Mouse (Mus musculus): Measurements from ENCODE around the gene Slit3. TPM values are rescaled to one million over a fixed set of nuclear protein-coding genes. Genes with fewer than 3 reads are reported as not detected.

The Slit3 gene
- polyA plus RNA-seq, 1 experiment from 2014 or later, result 25.9 TPM

DNA sequence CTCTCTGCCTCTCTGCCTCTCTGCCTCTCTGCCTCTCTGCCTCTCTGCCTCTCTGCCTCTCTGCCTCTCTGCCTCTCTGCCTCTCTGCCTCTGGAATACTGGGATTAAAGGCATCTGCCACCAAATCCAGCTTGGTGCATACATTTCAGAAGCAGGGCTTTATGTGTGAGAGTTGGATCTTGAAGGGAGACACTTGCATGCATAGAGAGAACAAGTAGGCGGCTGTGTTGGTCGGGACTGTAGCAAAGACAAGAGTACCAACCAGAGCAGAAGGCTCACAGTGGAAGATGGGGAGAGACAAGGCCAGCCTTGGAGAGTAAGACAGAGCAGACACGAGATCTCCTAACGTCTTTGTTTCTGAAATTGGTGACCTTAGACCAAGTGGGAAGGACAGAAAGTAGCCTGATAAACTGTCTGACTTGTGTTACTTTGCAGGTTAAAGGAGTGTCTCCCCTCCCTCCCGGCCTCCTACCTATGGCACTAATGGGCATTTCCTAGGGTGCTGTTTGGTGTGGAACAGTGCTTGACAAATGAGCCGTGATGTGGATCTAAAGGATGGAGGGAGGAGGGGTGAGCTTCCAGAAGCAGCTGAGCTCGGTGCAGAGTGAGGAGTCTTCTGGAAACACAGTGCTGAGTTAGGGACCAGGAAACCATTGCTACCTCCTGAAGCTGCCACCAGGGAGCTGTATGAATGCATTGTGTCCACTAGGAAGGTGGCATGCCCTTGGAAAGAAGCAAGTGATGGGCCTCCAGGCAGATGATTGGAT, 569.7 kb downstream of the Slit3 start:
- Histone ChIP-seq H3K27ac (no peak overlapping the region), H3K4me2 (no peak overlapping the region), H3K36me3 (peaks cover 13% of the 10 kb centered on the region), H3K27me3 (no peaks in the 10 kb centered on the region), H3K4me3 (no peak overlapping the region), H3K9me3 (no peaks in the 10 kb centered on the region), H3K9ac (peak overlapping the region; percentile 20; the same call in 1 of the 2 replicates), H3K4me1 (replicated peaks) (no peaks in the 10 kb centered on the region)
- ATAC-seq (ENCODE audit: low FRiP score), result no peak
- WGBS, result 65% methylated on average over 7 of the region's 7 CpGs

- peak; percentile 59; the same call in 1 of the 2 replicates for ATAC-seq (ENCODE audit: low FRiP score)
- Histone ChIP-seq H3K4me1 (replicated peaks) (no peaks in the 10 kb centered on the region), H3K36me3 (peaks cover 13% of the 10 kb centered on the region), H3K27me3 (no peaks in the 10 kb centered on the region), H3K9ac (0 out of 2 replicates have a peak overlapping the region, but pooled peaks have one; percentile 2), H3K4me2 (no peak overlapping the region), H3K27ac (no peak overlapping the region), H3K4me3 (no peak overlapping the region), H3K9me3 (no peaks in the 10 kb centered on the region)
- 20% methylated on average over 5 of the region's 5 CpGs for WGBS
Measured at GRCm38 (mm10) chr11:35693136-35693535, 572.1 kb downstream of the Slit3 start.

GRCm38 (mm10) chr11:35693625-35694024, 572.6 kb downstream of the Slit3 start:
- H3K27ac ChIP-seq, result no peak overlapping the region
- H3K36me3 ChIP-seq, result peaks cover 8% of the 10 kb centered on the region
- 0 out of 2 replicates have a peak, but pooled peaks have one; percentile 6 for ATAC-seq (ENCODE audit: low FRiP score)
- no peak overlapping the region for H3K4me3 ChIP-seq
- H3K4me2 ChIP-seq, result no peak overlapping the region
- no peak overlapping the region for H3K9ac ChIP-seq
- no peaks in the 10 kb centered on the region for H3K27me3 ChIP-seq
- H3K9me3 ChIP-seq, result no peaks in the 10 kb centered on the region
- no peaks in the 10 kb centered on the region for H3K4me1 ChIP-seq (replicated peaks)
- 85% methylated on average over 7 of the region's 7 CpGs for WGBS

- Histone ChIP-seq H3K27ac (no peak overlapping the region), H3K4me1 (replicated peaks) (no peaks in the 10 kb centered on the region), H3K27me3 (no peaks in the 10 kb centered on the region), H3K4me3 (no peak overlapping the region), H3K4me2 (no peak overlapping the region), H3K36me3 (no peaks in the 10 kb centered on the region), H3K9ac (no peak overlapping the region), H3K9me3 (no peaks in the 10 kb centered on the region)
- ATAC-seq (ENCODE audit: low FRiP score), result no peak
- WGBS, result 91% methylated on average over 7 of the region's 7 CpGs
Measured at GRCm38 (mm10) chr11:35697476-35697875, 576.5 kb downstream of the Slit3 start.

DNA sequence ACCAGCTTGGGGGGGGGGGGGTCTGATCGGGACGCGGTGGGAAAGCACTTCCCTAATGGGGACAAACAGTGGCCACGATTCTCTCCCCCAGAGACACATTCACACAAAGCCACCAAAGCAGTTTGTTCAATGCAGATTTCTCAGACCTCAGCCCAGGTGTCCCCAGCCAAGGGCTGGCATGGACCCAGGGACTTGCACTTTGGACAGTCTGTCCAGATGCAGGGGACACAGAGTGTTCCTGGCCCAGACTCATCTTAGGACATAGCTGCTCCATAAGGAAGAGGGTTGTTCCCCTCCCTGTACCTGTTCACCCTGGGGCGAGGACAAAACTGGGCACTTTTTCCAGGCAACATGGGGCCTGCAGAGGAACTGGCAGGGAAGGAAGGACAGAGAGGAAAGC, 577.9 kb downstream of the Slit3 start:
- H3K4me2 ChIP-seq, result no peak overlapping the region
- H3K36me3 ChIP-seq, result peaks cover 13% of the 10 kb centered on the region
- H3K9me3 ChIP-seq, result no peaks in the 10 kb centered on the region; the same call in 1 of the 2 replicates
- H3K27ac ChIP-seq, result no peak overlapping the region
- no peaks in the 10 kb centered on the region for H3K4me1 ChIP-seq (replicated peaks)
- H3K27me3 ChIP-seq, result no peaks in the 10 kb centered on the region
- 94% methylated on average over 5 of the region's 5 CpGs for WGBS
- ATAC-seq (ENCODE audit: low FRiP score), result no peak
- no peak overlapping the region for H3K9ac ChIP-seq
- no peak overlapping the region for H3K4me3 ChIP-seq

DNA sequence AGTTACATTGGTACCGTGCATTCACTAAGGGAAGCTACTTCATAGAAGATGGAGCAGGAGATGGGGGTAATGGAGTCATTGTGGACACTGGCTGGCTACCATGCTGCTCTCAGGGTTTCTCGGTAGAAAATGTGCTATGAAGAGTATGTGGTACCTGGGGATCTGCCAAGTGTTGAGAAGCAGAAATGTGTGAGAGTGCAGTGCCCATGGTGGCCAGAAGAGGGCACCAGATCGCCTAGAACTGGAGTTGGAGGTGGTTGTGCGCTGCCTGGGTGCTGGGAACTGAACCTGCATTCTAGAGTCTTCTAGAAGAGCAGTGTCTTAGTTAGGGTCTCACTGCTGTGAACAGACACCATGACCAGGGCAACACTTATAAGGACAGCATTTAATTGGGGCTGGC, 582.4 kb downstream of the Slit3 start:
- no peak for ATAC-seq (ENCODE audit: low FRiP score)

DNA sequence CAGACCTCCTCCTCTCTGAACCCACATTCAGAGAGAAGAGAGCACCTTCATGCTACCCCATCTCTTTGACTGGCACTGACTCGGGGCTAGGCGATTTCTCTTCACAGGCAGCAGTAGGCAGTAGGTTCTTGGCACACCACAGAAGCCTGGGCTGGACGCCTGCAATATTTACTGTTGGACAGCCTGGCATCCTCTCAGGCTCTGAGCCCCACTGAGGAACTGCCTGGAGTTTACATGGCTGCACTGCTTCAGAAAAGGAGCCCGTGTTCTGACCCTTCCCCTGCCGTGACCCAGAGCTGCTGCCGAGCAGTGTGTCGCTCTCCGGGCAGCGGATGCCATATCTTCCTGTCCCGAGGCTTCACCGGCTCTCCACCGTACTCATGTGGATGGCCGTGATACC, 583.4 kb downstream of the Slit3 start:
- Histone ChIP-seq H3K9me3 (no peaks in the 10 kb centered on the region; the same call in 1 of the 2 replicates), H3K36me3 (peaks cover 23% of the 10 kb centered on the region), H3K27me3 (no peaks in the 10 kb centered on the region), H3K9ac (no peak overlapping the region), H3K4me2 (no peak overlapping the region), H3K4me3 (no peak overlapping the region), H3K4me1 (replicated peaks) (no peaks in the 10 kb centered on the region), H3K27ac (no peak overlapping the region)
- 95% methylated on average over 13 of the region's 13 CpGs for WGBS
- ATAC-seq (ENCODE audit: low FRiP score), result no peak

More for the DNA sequence above, 582.4 kb downstream of the Slit3 start:
- H3K4me3 ChIP-seq, result no peak overlapping the region
- 77% methylated on average over 4 of the region's 4 CpGs for WGBS
- peaks cover 23% of the 10 kb centered on the region for H3K36me3 ChIP-seq
- H3K4me2 ChIP-seq, result no peak overlapping the region
- no peak overlapping the region for H3K9ac ChIP-seq
- H3K27me3 ChIP-seq, result no peaks in the 10 kb centered on the region
- no peaks in the 10 kb centered on the region; the same call in 1 of the 2 replicates for H3K9me3 ChIP-seq
- no peak overlapping the region for H3K27ac ChIP-seq
- no peaks in the 10 kb centered on the region for H3K4me1 ChIP-seq (replicated peaks)

DNA sequence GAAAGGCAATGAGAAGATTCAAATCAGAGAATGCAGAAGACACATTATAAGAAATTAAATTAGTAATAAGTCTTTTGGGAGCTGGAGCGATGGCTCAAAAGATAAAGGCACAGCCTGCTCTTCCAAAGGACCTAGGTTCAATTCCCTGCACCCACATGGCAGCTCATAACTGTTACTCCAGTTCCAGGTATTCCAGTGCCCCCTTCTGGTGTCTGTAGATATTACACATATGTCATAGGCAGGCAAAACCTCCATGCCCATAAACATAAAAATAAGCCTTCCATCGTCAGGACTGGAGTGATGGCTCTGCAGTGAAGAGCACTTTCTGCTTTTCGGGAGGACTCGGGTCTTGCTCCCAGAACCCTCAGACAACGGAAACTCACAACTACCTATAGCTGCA, 583.9 kb downstream of the Slit3 start:
- no peak for ATAC-seq (ENCODE audit: low FRiP score)
- WGBS, result 96% methylated on average over 5 of the region's 5 CpGs
- Histone ChIP-seq H3K4me1 (replicated peaks) (no peaks in the 10 kb centered on the region), H3K4me3 (no peak overlapping the region), H3K9ac (no peak overlapping the region), H3K36me3 (peaks cover 23% of the 10 kb centered on the region), H3K9me3 (no peaks in the 10 kb centered on the region; the same call in 1 of the 2 replicates), H3K4me2 (no peak overlapping the region), H3K27ac (no peak overlapping the region), H3K27me3 (no peaks in the 10 kb centered on the region)

- Histone ChIP-seq H3K4me2 (no peak overlapping the region), H3K27me3 (no peaks in the 10 kb centered on the region), H3K9ac (no peak overlapping the region), H3K36me3 (peaks cover 23% of the 10 kb centered on the region), H3K4me3 (no peak overlapping the region), H3K4me1 (replicated peaks) (no peaks in the 10 kb centered on the region), H3K27ac (no peak overlapping the region), H3K9me3 (no peaks in the 10 kb centered on the region; the same call in 1 of the 2 replicates)
- 94% methylated on average over 12 of the region's 12 CpGs for WGBS
- ATAC-seq (ENCODE audit: low FRiP score), result no peak
Measured at GRCm38 (mm10) chr11:35707431-35707830, 586.4 kb downstream of the Slit3 start.

DNA sequence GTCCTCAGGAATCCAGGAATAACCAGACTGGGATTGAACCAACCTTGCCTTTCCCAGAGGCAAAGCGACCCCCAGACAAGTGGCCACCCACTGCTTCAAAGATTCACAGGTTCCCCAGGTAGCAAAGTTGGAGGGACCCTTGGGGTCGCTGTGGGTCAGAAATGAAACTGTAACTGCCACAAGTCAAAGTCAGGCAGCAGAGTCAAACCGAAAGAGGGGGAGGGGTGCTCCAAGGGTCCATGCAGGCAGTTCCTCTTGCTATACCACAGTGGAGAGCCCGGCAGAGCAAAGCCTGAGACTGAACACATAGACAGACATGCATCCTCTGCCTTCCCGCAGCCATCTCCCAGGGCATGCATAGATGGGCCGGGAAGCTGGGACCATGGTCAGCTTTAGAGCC, 590.3 kb downstream of the Slit3 start:
- ATAC-seq (ENCODE audit: low FRiP score), result no peak
- Histone ChIP-seq H3K4me2 (no peak overlapping the region), H3K9me3 (no peaks in the 10 kb centered on the region), H3K36me3 (no peaks in the 10 kb centered on the region), H3K27ac (no peak overlapping the region), H3K9ac (no peak overlapping the region), H3K4me1 (replicated peaks) (no peaks in the 10 kb centered on the region), H3K4me3 (no peak overlapping the region), H3K27me3 (no peaks in the 10 kb centered on the region)
- WGBS, result 92% methylated on average over 6 of the region's 6 CpGs

DNA sequence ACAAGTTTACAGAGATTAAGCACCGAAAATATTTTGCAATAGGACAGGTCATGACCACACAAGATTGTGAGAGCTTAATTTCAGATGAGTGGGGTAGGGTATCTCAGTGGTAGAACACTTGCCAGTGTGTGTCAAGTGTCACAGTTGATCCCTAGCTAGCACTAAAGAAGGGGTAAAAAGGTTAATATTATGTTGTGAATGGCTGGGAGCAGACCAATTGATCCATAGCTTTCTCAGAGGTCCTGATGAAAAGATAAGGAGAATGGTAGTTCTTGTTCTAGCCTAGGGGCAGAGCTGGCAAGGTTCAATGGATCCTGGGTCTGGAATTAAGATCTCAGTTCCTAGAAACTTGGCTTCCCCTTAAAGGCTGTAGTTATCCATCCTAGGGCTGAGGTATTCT, 597.9 kb downstream of the Slit3 start:
- H3K9ac ChIP-seq, result no peak overlapping the region
- H3K9me3 ChIP-seq, result no peaks in the 10 kb centered on the region
- H3K4me1 ChIP-seq (replicated peaks), result no peaks in the 10 kb centered on the region
- H3K4me2 ChIP-seq, result no peak overlapping the region
- no peak for ATAC-seq (ENCODE audit: low FRiP score)
- H3K27me3 ChIP-seq, result no peaks in the 10 kb centered on the region
- no peak overlapping the region for H3K27ac ChIP-seq
- no peak overlapping the region for H3K4me3 ChIP-seq
- 88% methylated on average over 1 of the region's 1 CpGs for WGBS
- H3K36me3 ChIP-seq, result no peaks in the 10 kb centered on the region

GRCm38 (mm10) chr11:35723876-35724275, 602.9 kb downstream of the Slit3 start:
- Histone ChIP-seq H3K9ac (no peak overlapping the region), H3K27ac (no peak overlapping the region), H3K9me3 (no peaks in the 10 kb centered on the region), H3K36me3 (no peaks in the 10 kb centered on the region), H3K4me1 (replicated peaks) (no peaks in the 10 kb centered on the region), H3K4me2 (no peak overlapping the region), H3K27me3 (no peaks in the 10 kb centered on the region), H3K4me3 (no peak overlapping the region)
- ATAC-seq (ENCODE audit: low FRiP score), result no peak
- 89% methylated on average over 5 of the region's 5 CpGs for WGBS

DNA sequence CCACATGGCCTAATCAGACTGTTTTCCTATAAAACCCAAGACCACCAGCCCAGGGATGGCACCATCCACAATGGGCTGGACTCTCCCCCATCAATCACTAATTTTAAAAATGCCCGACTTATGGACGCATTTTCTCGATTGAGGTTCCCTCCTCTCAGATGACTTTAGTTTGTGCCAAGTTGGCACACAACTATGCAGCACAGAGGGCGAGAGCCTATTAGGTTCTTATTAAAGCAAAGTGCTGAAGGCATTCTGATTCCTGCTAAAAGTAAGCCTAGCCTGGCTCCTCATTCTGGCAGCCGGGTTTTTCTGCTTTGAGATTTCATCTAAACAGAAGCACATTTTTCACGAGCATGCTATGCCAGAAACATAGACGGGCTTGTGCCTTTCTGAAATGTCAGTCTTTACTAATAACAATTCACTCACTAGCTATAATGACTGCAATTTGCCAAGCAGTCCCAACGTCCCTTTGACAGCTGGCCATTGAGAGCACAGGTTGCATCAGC, 605.4 kb downstream of the Slit3 start:
- H3K4me3 ChIP-seq, result no peak overlapping the region
- peaks cover 10% of the 10 kb centered on the region for H3K4me1 ChIP-seq (replicated peaks)
- H3K27ac ChIP-seq, result no peak overlapping the region
- H3K4me2 ChIP-seq, result no peak overlapping the region
- no peaks in the 10 kb centered on the region for H3K9me3 ChIP-seq
- WGBS, result 77% methylated on average over 8 of the region's 8 CpGs
- 0 out of 2 replicates have a peak, but pooled peaks cover 2% of the 10 kb centered on the region for H3K27me3 ChIP-seq
- H3K9ac ChIP-seq, result no peak overlapping the region
- no peak for ATAC-seq (ENCODE audit: low FRiP score)
- no peaks in the 10 kb centered on the region for H3K36me3 ChIP-seq
